Mouse (Mus musculus) heart, adult 2 months (tissue): ENCODE results near the gene Rtn4r. TPM values are rescaled to one million over a fixed set of nuclear protein-coding genes. Genes with fewer than 3 reads are reported as not detected.

Source experiments
- DNase-seq, 2 experiments: peaks; one replicate each; pipeline ENCODE4 v3.0.0; 2021
- H3K27ac ChIP-seq: fragments of 200-600 bp; 2 replicates; pipeline ENCODE4 v1.8.1; 2022
- H3K27me3 ChIP-seq: fragments of 200-500 bp; 2 replicates; pipeline ENCODE4 v1.6.1; 2012; ENCODE audit warnings: mild to moderate bottlenecking, low read length, inconsistent platforms, mixed read lengths; ENCODE audit not compliant: control insufficient read depth, insufficient read depth
- H3K36me3 ChIP-seq: fragments of 200-500 bp; 2 replicates; pipeline ENCODE4 v1.6.1; 2012; ENCODE audit warnings: low read length, inconsistent platforms; ENCODE audit not compliant: control insufficient read depth, insufficient read depth
- H3K4me1 ChIP-seq: fragments of 200-500 bp; 2 replicates; pipeline ENCODE4 v1.6.1; 2011; ENCODE audit warnings: low read length; ENCODE audit not compliant: control insufficient read depth, insufficient read depth
- H3K4me3 ChIP-seq: fragments of 200-600 bp; 2 replicates; pipeline ENCODE4 v1.8.1; 2022
- H3K79me2 ChIP-seq: fragments of 200-500 bp; replicated peaks from 2 replicates; pipeline ENCODE4 v1.6.1; 2012; ENCODE audit warnings: mild to moderate bottlenecking, inconsistent platforms, low read length, moderate library complexity, mixed read lengths; ENCODE audit not compliant: control insufficient read depth, insufficient read depth
- H3K9ac ChIP-seq: fragments of 200-500 bp; 2 replicates; pipeline ENCODE4 v1.6.1; 2012; ENCODE audit warnings: low read depth, mild to moderate bottlenecking, control low read depth, inconsistent platforms, low read length, mixed read lengths
- CTCF ChIP-seq: fragments of 200-600 bp; IDR thresholded peaks from 2 replicates; pipeline ENCODE4 v1.8.1; 2022; ENCODE audit warnings: antibody characterized with exemption, mild to moderate bottlenecking, moderate library complexity
- EP300 ChIP-seq: fragments of 200-500 bp; IDR thresholded peaks from 2 replicates; pipeline ENCODE4 v1.6.1; 2011; ENCODE audit warnings: low read depth, low read length, control low read depth; ENCODE audit not compliant: insufficient read depth
- POLR2A ChIP-seq: fragments of 200-500 bp; IDR thresholded peaks from 2 replicates; pipeline ENCODE4 v1.6.1; 2011; ENCODE audit warnings: mild to moderate bottlenecking, low read depth, low read length, control low read depth; ENCODE audit not compliant: insufficient read depth
- WGBS: fragments of 180-500 bp; shearing (Covaris S2); methylation state at CpG from one replicate; pipeline ENCODE4 v1.1.7; 2018; 5-methylcytosine and 5-hydroxymethylcytosine counted together
- intact Hi-C: fragments of 180-260 bp; cut with DNase I; formaldehyde crosslinking; loops from one replicate; pipeline ENCODE4 v1.15.1; 2025
- microRNA-seq, 2 experiments: library from miRNA; unstranded; fragments of <30 nt; microRNA quantifications; one replicate each; pipeline ENCODE4 v1.2.0; 2021
- polyA plus RNA-seq: library from polyadenylated mRNA; depleted of rRNA; stranded (reverse); fragments of >200 nt; gene quantifications from 2 replicates; pipeline ENCODE4 v1.2.3, GENCODE M21; 2012; rRNA removed
- total RNA-seq, 2 experiments: library from RNA; stranded (reverse); gene quantifications; 2 replicates each; pipeline ENCODE4 v1.2.3; 2021

Gene Rtn4r
- total and polyA plus RNA-seq, 3 experiments = 2.3 to 31.9 (median 9.8) TPM

GRCm38 (mm10) chr16:18197881-18198280, 70.4 kb downstream of the Rtn4r start:
- no peak for TF ChIP-seq POLR2A
- no peak for TF ChIP-seq CTCF
- no peak for TF ChIP-seq EP300
- 77% methylated on average over 6 of the region's 6 CpGs for WGBS
- H3K36me3 ChIP-seq = no peaks in the 10 kb centered on the region
- no peaks in the 10 kb centered on the region for H3K79me2 ChIP-seq
- H3K9ac ChIP-seq = no peak overlapping the region
- no peak overlapping the region for H3K4me3 ChIP-seq
- no peak overlapping the region for H3K27ac ChIP-seq
- H3K4me1 ChIP-seq = no peaks in the 10 kb centered on the region
- no peak for DNase-seq
- H3K27me3 ChIP-seq = no peaks in the 10 kb centered on the region
- intact Hi-C loops = no loop called here

DNA sequence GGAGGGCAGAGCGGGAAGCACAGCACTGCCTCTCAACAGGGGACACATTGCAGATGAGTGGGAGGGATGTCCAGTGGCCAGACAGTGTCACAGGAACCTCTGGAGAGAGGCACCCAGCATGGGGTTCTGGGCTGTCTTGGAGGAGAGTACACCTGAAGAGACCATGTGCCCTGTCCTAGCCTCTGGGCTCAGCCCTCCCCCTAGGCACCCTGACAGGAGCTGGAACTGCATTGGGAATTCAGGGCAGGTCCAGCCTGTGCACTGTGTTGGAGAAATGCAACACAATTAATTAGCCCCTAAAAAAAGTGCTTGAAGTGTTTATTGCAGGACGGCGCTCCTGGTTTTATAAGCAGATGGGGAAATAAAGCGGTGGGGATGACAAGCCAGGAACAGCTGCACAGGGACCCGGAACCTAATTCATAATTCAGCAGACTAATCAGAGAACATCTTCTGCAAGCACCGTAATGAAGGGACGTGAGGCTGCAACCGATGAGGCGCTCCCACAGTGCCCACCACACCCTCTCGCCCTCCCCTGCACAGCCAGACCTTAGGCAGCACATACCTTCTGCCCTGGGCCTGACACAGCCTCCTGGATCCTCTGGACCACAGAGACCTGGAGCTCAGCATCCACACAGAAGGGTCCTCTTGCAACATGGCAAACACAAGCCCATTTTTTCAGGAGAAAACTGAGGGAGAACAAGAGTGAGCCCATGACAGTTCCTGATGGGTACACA, 71.1 kb downstream of the Rtn4r start:
- WGBS = 85% methylated on average over 10 of the region's 10 CpGs

GRCm38 (mm10) chr16:18200062-18200461, 72.6 kb downstream of the Rtn4r start:
- H3K4me3 ChIP-seq = no peak overlapping the region
- H3K36me3 ChIP-seq = no peaks in the 10 kb centered on the region
- TF ChIP-seq POLR2A = no peak
- no peak for TF ChIP-seq CTCF
- no peak for TF ChIP-seq EP300
- DNase-seq = no peak
- H3K27me3 ChIP-seq = no peaks in the 10 kb centered on the region
- intact Hi-C loops = no loop called here
- H3K4me1 ChIP-seq = no peaks in the 10 kb centered on the region
- no peak overlapping the region for H3K27ac ChIP-seq
- WGBS = 72% methylated on average over 2 of the region's 2 CpGs
- no peak overlapping the region for H3K9ac ChIP-seq
- H3K79me2 ChIP-seq = no peaks in the 10 kb centered on the region

More for the DNA sequence above, 71.1 kb downstream of the Rtn4r start:
- no peaks in the 10 kb centered on the region for H3K36me3 ChIP-seq
- TF ChIP-seq POLR2A (no peak), EP300 (no peak), CTCF (no peak)
- no peak for DNase-seq
- H3K27me3 ChIP-seq = no peaks in the 10 kb centered on the region
- no peaks in the 10 kb centered on the region for H3K4me1 ChIP-seq
- intact Hi-C loops = no loop called here
- H3K79me2 ChIP-seq = no peaks in the 10 kb centered on the region
- H3K9ac ChIP-seq = no peak overlapping the region
- no peak overlapping the region for H3K27ac ChIP-seq
- H3K4me3 ChIP-seq = no peak overlapping the region

GRCm38 (mm10) chr16:18201620-18202019, 74.2 kb downstream of the Rtn4r start:
- H3K79me2 ChIP-seq = no peaks in the 10 kb centered on the region
- H3K9ac ChIP-seq = no peak overlapping the region
- no peaks in the 10 kb centered on the region for H3K4me1 ChIP-seq
- 42% methylated on average over 1 of the region's 1 CpGs for WGBS
- no peak for TF ChIP-seq CTCF
- TF ChIP-seq POLR2A = no peak
- TF ChIP-seq EP300 = no peak
- no peaks in the 10 kb centered on the region for H3K36me3 ChIP-seq
- no peak for DNase-seq
- no peaks in the 10 kb centered on the region for H3K27me3 ChIP-seq
- no peak overlapping the region for H3K4me3 ChIP-seq
- intact Hi-C loops = no loop called here
- H3K27ac ChIP-seq = no peak overlapping the region

Small RNA genes lying within 50 kb of the gene (microRNA-seq; reads per million reads assigned to microRNA genes)
- gene Mir6366 = 0 reads per million in 2 experiments

Other genes with a start within 250 kb of the Rtn4r start
- gene Gm20518, start 236.0 kb upstream of the Rtn4r start, total RNA-seq = under 1 TPM; 0.20 to 0.31 TPM
- gene Gm20518, start 236.0 kb upstream of the Rtn4r start, polyA plus RNA-seq = 0.68 and 1.1 TPM in 2 replicates
- gene Tssk1, start 233.4 kb upstream of the Rtn4r start, total RNA-seq = under 1 TPM; 0.16 TPM
- 0.27 and 0.29 TPM in 2 replicates for gene Tssk1, start 233.4 kb upstream of the Rtn4r start, polyA plus RNA-seq
- gene Dgcr2, start 229.1 kb upstream of the Rtn4r start, total RNA-seq = 10 to 100 TPM; 46.5 to 55.7 TPM
- 64.3 and 77.9 TPM in 2 replicates for gene Dgcr2, start 229.1 kb upstream of the Rtn4r start, polyA plus RNA-seq
- gene Tssk2, start 229.0 kb upstream of the Rtn4r start, total RNA-seq = not detected
- gene Tssk2, start 229.0 kb upstream of the Rtn4r start, polyA plus RNA-seq = 0.33 and 0.44 TPM in 2 replicates
- gene Ess2, start 216.3 kb upstream of the Rtn4r start, total RNA-seq = 1 to 10 TPM; 8.0 to 8.3 TPM
- gene Ess2, start 216.3 kb upstream of the Rtn4r start, polyA plus RNA-seq = 11.4 and 12.6 TPM in 2 replicates
- gene Gsc2, start 212.6 kb upstream of the Rtn4r start, total RNA-seq = not detected
- gene Gsc2, start 212.6 kb upstream of the Rtn4r start, polyA plus RNA-seq = not detected in 2 replicates
- gene Slc25a1, start 199.4 kb upstream of the Rtn4r start, total RNA-seq = 1 to 10 TPM; 6.8 to 7.3 TPM
- gene Slc25a1, start 199.4 kb upstream of the Rtn4r start, polyA plus RNA-seq = 32.3 and 65.5 TPM in 2 replicates
- not detected for gene Vpreb2, start 147.2 kb upstream of the Rtn4r start, total RNA-seq
- gene Vpreb2, start 147.2 kb upstream of the Rtn4r start, polyA plus RNA-seq = not detected in 2 replicates
- gene Dgcr6, start 74.8 kb upstream of the Rtn4r start, total RNA-seq = 10 to 100 TPM; 41.4 TPM
- 46.7 and 48.8 TPM in 2 replicates for gene Dgcr6, start 74.8 kb upstream of the Rtn4r start, polyA plus RNA-seq
- gene Prodh, start 37.4 kb upstream of the Rtn4r start, total RNA-seq = 10 to 100 TPM; 18.8 to 23.4 TPM
- 46.7 and 57.9 TPM in 2 replicates for gene Prodh, start 37.4 kb upstream of the Rtn4r start, polyA plus RNA-seq
- not detected for gene Ccdc188, start 90.2 kb downstream of the Rtn4r start, total RNA-seq
- gene Ccdc188, start 90.2 kb downstream of the Rtn4r start, polyA plus RNA-seq = not detected in 2 replicates
- gene Zdhhc8, start 107.5 kb downstream of the Rtn4r start, total RNA-seq = 10 to 100 TPM; 19.6 to 22.7 TPM
- gene Zdhhc8, start 107.5 kb downstream of the Rtn4r start, polyA plus RNA-seq = 36.0 and 51.5 TPM in 2 replicates
- gene Trmt2a, start 121.0 kb downstream of the Rtn4r start, total RNA-seq = 10 to 100 TPM; 19.6 to 19.8 TPM
- 26.8 and 32.4 TPM in 2 replicates for gene Trmt2a, start 121.0 kb downstream of the Rtn4r start, polyA plus RNA-seq
- gene Ranbp1, start 121.1 kb downstream of the Rtn4r start, total RNA-seq = 10 to 100 TPM; 40.1 to 41.2 TPM
- gene Ranbp1, start 121.1 kb downstream of the Rtn4r start, polyA plus RNA-seq = 20.9 and 25.1 TPM in 2 replicates
- gene Gm49776, start 130.7 kb downstream of the Rtn4r start, total RNA-seq = not detected
- not detected in 2 replicates for gene Gm49776, start 130.7 kb downstream of the Rtn4r start, polyA plus RNA-seq
- gene Dgcr8, start 161.6 kb downstream of the Rtn4r start, total RNA-seq = 10 to 100 TPM; 10.7 to 13.2 TPM
- 8.7 and 14.5 TPM in 2 replicates for gene Dgcr8, start 161.6 kb downstream of the Rtn4r start, polyA plus RNA-seq
- gene Tango2, start 220.5 kb downstream of the Rtn4r start, total RNA-seq = 100 to 1,000 TPM; 173 to 181 TPM
- 283 and 382 TPM in 2 replicates for gene Tango2, start 220.5 kb downstream of the Rtn4r start, polyA plus RNA-seq
- 10 to 100 TPM; 14.4 to 16.4 TPM for gene Arvcf, start 220.5 kb downstream of the Rtn4r start, total RNA-seq
- gene Arvcf, start 220.5 kb downstream of the Rtn4r start, polyA plus RNA-seq = 13.9 and 17.0 TPM in 2 replicates